Mouse (Mus musculus) kidney, adult 2 months (tissue): ENCODE data around the gene Gpc5.

ENCODE experiments used
- CTCF ChIP-seq: fragments of 200-500 bp; conservative IDR thresholded peaks from 2 replicates; pipeline ENCODE4 v1.5.1; 2011; ENCODE audit warnings: low read depth, mild to moderate bottlenecking, control low read depth, low read length, moderate library complexity, mixed read lengths; ENCODE audit not compliant: insufficient read depth, insufficient read length
- POLR2A ChIP-seq: fragments of 200-500 bp; IDR thresholded peaks from one replicate; pipeline ENCODE4 v1.6.1; 2011; ENCODE audit warnings: low read depth, low read length, control low read depth

DNA sequence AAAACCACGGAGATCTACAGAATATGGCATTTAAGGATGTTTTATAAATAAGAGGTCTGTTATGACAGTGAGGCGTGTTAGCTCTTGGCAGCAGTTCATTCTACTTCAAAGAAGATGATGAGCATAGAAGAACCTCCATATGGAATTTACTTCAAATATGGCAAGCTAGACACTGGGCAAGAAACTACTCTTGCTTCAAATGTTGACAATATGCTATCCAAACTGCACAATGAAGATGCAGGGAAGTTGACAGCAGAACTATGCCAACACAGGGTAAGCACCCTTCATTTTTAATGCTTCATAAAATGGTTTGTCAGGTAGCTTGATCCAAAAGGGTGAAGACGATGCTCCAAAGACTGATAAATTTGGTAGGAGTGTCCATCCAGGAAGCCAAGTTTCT is 1446.2 kb downstream of the Gpc5 start:
- TF ChIP-seq CTCF = no peak
- no peak for TF ChIP-seq POLR2A
